Mouse (Mus musculus) spleen, postnatal 14 days (tissue): ENCODE results near the gene Rnf217.

ENCODE experiments used
- DNase-seq, 2 experiments: peaks; one replicate each; pipeline ENCODE4 v3.0.0; 2021 to 2022; ENCODE audit warnings: low spot score in 2 of 2

Gene Rnf217

DNA sequence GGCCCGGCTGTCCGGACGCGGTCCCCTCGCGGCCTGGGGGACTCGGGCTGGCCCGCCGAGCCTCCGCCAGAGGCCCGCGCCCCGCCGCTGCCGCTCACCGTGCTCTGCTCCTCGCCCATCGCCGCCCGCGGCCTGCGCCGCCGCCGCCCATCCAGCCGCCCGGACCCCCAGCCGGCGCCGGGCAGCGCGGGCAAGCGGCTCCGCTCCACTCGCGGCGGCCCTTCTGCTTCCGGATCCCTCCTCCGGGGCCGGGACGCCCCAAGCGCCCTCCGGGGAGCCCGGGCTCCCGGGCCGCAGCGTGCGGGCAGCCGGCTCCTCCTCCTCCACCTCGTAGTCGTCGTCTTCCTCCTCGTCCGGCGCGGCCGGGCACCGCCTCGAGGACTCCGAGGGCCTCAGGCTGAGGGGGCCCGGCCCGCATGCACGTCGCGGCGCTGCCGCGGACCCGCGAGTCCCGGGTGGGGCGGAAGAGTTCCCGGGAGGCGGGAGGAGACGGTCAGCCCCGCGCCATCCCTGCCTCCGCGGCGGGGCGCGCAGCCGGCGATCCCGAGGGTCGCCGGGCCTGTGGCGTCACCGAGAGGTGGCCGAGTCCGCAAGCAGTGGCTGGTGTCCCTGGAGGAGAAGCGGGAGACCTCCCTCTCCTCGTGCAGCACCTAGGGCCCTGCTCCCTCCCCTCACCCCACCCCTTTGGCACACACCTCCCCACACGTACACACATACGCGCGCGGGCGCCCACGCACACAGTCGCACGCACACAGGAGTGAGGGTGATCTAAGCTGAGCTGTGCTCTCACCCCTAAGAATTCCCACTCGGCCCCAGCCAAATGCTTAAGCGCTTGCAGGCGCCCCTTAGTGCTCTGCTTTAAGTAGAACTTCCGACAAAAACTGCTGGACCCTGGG, at the start of gene Rnf217:
Rnf217 (minus strand) TSS at position 119 of the 896 bp plus-strand sequence.
- peak in 1 of 2 experiments; percentile 6 for DNase-seq

DNA sequence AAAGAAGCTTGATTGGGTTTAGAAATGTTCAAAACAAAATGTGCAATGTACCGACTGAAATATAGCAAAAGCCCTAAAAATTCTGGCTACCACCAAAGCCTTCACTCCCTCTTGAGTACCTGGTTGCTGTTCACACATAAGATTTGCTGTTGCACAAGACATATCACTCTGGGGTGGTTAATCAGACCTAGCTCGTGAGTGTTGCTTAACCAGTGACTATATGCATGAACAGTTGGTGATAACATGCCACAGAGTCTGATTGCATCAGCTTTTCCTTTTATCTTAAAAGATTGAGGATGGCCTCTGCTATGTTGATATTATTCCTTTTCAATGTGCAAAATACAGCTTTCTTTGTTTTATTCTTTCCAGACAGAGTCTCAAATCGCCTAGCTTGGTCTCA, 38.3 kb upstream of the Rnf217 start:
- DNase-seq, result no peak

DNA sequence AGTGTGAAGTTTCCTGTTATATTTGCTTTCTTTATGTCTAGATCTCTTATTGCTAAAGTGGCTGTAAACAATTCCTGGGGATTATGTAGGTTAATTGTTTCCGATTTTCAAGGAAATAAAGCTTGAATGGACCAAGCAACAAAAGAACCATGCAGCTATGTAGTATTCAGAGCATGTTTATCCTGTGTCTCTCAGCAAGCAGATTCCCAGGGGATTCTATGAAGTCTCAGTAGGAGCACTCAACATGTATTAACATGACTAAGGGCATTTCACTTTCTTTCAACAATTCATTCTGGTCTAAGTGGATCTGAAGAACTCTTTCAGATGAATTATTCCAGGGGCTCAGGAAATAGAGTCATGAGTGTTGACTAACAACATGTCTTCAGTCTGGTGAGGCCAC, 37.1 kb upstream of the Rnf217 start:
- DNase-seq, result no peak

DNA sequence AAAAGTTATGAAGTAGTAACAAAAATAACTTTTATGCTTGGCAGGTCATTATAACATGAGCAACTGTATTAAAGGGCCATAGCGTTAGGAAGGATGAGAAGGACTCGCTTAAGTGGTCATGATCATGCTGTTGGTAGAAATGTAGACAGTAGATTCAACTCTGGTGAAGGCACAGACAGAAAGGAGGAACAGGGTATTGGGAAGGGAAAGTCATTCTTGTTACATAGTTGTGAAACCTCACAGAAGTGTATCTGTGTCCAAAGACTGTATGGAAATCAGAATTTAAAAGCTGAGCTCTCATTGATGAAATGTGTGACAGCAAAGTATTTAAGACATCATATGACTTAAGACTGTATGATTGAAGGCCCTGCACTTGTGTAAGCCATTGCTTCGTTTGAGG, 26.1 kb upstream of the Rnf217 start:
- no peak for DNase-seq

DNA sequence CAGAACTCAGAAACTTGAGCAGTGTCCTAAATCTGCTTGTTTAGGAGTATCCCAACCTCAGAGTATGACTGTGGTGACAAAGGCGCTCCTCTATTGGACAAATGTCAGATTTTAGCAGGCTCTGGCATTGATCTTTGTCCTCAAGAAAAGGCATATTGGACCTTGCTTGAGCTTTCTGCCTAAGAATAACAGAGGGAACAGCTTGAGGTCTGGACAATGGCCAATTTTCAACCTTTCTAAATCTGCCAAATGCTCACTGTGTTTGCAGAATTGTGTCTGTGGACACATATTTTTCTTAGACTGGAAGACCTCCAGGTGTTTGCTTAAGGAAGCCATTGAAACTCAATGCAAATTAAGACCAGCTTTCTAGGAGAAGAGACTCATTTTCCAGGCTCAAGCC, 23.0 kb upstream of the Rnf217 start:
- DNase-seq, result no peak

DNA sequence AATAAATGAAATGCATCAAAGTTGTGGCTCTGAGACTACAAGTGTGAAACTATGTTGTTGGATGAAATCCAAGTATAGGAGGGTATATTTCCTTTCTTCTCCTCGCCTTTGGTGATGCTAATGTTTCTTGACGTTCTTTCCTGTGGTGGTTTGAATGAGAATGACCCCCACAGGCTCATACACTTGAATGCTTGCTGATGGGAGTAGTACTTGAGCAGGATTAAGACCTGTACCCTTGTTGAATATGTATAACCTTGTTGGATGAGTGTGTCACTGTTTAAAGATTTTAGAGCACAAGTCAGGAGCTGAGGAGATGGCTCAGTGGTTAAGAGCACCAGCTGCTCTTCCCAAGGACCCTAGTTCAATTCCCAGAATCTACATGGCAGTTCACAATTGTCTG, 6.4 kb upstream of the Rnf217 start:
- no peak for DNase-seq

DNA sequence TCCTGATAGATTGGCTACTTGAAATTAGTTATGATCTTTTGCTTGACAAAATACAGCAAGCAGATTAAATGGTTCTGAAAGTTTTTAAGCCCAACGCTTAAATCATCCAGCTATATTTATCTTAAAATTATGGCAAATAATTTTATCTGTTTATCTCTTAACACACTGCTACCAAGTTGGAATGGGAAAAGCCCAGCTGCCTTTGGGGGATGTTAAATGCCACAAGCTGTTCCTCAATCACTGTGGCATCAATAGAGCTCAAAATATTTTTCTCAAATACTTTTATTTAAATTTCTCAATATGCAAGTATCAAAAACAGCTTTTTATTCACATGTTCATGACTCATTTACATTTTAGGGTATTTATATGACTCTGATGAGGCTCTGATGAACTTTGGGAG, 5.1 kb upstream of the Rnf217 start:
- no peak for DNase-seq

DNA sequence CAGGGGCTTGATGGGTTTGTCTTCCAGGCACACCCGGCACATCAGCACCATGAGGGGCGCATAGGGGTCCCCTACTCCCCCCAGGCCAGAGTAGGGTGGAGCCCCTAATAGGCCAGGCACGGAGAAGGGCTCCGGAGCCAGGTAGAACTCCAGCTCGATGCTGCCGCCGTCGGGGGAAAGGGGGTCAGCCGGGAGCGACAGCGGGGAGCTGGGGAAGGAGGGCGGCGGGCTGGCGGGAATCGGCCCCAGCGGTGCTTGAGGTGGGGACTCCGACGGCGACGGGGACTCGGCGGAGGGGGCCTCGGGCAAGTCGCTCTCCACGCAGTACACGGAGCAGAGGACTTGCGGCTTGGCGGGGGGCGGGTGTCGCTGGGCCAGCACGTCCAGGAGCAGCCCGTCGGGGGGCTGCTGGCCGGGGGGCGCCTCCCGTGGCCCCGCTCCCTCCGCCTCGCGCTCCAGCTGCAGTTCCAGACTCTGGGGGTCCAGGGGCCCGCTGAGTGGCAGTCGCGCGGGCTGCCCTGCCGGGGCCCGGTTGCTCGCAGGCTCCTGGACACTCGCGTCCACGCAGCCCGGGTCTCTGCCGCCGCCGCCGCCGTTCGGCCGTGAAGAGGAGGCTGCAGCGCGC, 431 bp downstream of the Rnf217 start:
- no peak for DNase-seq

DNA sequence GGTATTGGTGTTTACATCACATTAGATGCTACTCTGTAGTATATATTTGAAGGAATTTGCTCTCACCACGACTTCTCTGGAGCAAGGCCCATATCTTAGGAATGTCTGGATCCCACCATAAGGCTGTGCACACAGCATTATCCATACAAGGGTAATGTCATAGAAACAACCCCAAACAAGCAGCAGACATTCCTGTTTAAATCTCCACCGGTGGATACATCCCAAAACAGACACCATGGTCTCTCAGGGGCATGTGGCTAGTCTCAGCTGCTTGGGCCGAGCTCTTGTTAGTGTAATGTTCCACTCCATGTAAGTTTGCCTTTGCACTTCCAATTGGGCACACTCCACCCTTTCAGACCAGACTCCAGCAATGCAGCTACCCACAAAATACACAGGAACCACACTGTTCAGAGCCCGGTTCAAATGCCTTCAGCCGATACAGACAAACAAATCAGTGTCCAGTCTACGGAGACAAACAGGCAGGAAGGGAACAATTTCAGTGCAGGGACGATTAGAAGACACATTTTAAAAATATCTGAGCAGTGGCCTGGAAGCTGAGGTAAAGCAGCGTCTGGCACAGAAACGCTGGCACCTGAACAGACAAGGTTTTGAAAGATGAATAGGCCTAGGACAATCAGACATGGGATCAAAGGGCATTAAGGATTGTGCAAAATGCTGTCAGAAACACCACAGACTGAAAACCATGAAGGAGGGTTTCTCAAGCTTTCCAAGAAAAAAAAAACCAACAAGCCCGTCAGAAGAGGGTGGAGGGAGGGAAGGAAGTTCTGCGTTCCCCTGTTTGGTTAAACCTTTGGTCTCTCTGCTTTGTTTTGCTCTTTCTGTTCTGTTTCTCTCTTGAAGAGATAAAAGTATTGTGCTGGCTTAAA, 1.8 kb downstream of the Rnf217 start:
- no peak for DNase-seq

DNA sequence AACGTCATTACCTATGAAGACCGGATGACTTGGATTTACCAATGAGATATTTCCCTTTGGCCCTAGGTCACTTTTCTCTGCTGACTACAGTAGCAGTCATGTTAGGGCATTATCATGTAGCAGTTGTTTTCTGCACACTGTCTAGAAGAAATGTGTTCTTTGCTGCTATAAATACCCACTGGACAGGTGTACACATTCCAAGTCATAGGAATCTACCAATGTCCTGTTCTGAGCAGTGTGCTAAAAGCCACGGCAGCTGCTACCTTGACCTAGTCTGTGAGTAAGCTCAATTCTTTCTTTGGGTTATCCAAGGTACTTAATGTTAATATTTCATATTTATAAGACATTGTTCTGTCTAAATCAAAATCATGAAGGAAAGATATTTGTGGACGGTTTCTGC, 5.1 kb downstream of the Rnf217 start:
- no peak for DNase-seq

DNA sequence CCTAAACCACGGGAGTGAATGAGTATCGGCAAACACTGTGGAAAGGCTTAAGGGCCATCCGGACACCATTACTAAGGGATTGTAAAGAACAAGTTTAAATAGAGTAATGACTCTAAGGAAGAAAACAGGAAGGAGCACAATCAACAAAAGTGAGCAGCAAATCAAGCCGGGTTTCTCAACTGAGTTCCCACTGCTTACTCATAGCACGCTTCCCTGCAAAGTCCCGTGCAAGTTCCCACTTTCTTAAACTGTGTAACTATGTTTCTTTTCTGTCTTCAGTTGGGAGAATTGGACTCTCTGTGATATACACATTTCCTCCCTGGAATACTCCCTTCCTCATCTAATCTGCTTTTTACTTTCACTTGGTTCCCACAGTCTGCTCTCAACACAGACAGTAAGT, 8.9 kb downstream of the Rnf217 start:
- DNase-seq, result no peak

DNA sequence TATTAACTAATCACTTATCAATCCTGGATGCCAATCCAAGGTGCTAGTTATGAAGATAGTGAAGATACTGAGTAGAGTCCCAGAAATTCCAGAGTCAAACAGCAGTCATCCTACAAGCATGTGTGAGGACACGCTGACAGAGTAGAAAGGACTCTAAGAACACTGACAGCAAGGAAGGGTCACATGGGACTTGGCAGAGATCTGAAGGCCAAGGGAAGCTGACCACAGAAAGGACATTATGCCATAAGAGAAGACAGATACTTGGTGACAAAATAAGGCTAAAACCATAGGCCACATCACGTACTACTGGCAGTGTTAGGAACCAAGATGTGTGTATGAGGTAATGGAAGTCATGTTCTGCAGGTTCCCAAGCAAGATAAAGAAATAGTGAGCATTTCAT, 11.1 kb downstream of the Rnf217 start:
- no peak for DNase-seq

DNA sequence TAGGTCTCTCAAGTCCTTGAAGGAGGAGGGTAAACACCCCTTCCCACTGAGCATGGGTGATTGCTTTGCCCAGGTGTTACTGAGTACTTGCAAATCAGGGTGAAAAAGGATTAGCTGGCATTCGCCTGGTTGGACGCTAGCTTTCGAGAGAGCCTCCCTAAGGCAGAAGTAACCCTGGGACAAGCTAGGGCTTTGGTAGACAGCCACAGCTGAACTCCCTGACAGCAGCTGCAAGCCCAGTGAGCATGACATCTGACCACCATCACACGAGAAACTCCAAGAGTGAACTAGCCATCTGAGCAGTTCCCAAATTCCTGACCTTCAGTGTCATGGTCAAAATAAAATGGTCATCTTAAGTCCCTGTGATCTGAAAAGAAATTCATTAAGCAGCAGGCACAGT, 12.2 kb downstream of the Rnf217 start:
- DNase-seq, result no peak

DNA sequence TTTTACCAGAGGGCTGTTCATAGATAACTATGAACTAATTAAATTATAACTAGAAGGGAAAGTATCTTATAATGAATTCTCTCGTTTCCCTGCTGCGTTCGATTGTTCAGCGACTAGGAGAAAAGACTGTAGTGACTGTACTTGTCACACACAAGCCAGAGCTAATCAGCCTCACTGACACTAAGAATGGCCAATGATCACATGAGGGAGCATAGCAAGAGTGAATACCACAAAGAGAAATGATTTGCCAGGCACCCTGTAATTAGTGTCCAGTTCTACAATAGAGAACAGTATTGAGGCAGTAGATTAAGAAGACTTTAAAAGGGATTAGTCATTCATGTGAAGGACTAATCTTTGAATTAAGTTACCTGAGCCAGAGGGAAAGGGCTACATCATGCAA, 13.7 kb downstream of the Rnf217 start:
- DNase-seq, result no peak

DNA sequence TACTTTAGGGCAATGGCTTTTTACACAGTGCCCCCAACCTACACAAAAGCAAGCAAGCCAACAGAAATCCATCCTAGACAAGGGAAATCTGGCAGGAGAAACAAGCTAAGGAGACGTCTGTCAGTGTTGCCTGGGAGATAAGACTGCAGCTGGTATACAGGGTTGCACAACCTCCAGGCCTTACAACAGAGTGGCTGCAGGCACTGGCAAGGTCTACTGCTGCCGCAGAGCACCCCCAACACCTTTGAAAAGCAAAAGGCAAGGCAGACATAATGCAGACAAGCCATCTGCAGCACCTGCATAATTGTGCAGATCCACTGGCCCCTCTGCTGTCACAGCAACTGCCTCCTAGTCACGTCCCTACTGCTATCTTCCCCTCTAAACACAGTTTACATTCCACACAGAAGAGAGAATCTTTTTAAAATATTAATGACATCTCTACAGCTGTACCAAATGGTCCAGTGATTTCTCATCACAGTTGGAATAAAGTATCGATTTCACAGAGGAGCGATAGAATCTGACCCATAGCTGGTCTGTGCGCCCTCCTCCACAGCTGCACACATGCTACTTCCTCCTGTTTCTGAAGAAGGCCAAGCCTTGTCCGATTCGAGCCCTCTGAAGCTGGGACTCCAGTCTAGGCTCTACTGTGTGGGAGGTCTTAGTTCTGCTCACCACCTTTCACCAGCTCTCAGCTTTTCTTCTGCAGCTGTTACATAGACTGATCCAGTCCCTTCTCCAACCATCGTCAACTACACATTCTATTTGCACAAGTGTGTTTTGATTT, 16.1 kb downstream of the Rnf217 start:
- DNase-seq, result no peak

DNA sequence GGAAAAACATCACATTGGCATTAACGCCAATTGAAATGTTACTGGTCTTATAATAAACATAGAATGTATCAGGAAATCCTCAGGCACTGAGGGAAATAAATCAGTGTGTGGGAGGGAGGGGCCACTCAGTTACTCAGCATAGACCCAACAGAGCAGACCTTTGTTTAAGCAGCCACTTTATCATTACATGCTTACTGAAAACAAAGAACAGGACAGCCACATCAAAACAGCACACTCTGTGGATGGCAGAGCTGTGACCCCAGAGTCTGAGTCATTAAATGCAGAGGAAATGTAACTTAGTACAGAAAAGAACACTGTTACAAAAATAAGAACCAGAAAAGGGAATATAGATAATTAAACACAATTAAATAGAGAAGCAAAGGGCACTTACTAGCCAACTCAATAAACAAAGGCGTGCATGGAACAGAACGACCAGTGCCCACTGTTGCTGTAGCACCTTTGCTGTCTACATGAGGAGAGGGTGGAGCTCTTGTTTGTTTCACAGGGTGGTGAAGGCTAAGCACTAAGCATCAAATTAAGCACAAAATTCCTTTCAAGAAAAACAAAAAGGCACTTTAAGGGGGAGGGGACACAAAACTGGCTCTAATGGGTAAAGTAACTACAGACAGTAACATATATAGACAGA, 16.8 kb downstream of the Rnf217 start:
- no peak for DNase-seq

DNA sequence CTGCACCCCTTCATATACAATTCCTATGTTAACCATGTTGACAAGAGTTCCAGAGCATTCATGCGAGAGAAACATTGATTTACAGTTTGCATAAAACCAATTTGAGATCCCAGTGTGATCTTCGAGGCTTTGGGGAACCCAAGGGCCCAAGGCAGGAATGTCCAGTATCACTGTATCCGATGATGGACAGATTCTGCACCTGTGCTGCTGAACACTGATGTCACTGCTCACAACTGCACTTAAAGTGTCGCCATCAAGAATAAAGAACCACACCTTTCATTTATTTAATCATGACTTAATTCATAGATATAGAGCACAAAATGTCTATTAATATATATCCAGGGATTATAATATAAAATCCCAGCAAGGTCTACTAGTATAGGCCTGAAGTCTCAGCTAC, 28.3 kb downstream of the Rnf217 start:
- no peak for DNase-seq

DNA sequence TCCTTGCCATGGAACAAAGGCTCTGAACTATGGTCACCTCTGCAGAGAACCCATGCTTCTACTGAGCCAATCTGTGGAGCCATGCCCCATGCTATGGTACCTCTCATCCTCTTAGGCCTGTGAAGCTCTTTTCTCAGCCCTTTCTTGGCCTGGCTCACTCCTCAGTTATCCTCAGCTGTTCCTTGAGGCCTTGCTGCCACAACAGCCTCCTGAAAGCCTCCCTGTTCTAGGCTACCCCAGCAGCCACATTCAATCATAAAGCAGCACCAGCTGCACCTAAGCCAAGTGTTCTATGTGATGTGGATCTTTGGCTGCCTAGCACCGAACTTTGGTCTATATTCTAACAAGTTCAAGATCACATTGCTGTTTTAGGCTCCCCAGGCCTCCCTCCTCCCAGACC, 28.9 kb downstream of the Rnf217 start:
- no peak for DNase-seq

DNA sequence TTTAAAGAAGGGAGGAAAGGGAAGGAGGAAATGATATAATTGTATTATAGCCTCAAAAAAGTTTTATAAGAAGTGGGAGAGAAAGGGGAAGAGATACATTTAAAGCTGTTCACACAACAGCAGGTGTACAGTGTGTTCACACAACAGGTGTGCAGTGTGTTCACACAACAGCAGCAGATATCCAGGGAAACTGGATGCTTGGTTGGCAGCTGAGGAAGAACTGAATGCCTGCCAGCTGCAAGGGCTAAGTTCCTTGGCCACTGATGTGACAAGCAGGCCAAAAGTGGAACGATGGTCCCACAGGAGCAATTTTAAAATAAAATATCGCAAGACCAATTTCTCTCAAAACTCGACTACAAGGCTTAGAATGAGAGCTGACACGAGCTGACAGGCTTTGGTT, 35.7 kb downstream of the Rnf217 start:
- no peak for DNase-seq

DNA sequence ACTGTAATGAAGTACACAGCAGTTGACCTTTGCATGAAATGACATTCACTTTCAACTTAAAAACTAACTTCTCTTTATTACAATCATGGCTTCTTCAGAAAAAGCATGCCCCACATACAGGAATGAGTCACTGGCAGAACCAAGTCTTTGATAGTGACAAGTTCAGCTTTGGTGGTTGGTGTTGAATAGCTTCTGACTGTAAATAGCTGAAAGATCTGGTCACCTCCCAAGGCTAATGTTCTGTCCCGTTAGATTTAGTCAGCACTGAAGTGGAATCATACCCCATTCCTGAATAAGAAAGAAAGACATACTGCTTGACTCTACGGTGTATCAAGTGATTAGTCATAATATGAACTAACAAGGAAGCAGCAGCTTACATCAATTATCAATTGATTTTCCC, 51.7 kb downstream of the Rnf217 start:
- no peak for DNase-seq

DNA sequence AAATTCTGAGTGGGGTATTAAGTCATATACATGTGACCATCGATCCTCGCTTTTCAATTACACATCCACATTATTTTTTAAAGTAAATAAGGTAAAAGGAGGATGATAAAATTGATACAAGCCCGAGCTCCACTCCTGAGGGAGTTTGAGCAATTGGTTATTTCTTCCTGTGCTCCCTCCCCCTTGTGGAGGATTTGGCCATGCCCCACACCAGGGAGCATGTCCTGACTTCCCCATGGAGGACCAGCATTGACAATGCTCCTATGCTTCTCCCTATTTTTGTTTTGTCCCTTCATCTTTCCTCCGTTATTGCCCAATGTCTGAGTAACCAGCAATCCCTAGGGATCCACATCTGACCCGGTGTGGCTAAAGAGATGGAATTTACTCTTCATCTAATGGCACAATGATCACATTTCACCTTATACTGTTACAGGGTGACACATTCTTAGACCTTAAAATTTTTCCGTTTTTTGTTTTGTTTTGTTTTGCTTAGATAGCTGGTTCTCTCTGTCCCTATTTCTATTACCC, 53.5 kb downstream of the Rnf217 start:
- DNase-seq, result no peak
